Mouse (Mus musculus) cerebellum, adult 8-10 months (tissue): Measurements from ENCODE around the gene 4933427D14Rik.

Source experiments
- DNase-seq: peaks from one replicate; pipeline ENCODE4 v3.0.0; 2022

The 4933427D14Rik gene

DNA sequence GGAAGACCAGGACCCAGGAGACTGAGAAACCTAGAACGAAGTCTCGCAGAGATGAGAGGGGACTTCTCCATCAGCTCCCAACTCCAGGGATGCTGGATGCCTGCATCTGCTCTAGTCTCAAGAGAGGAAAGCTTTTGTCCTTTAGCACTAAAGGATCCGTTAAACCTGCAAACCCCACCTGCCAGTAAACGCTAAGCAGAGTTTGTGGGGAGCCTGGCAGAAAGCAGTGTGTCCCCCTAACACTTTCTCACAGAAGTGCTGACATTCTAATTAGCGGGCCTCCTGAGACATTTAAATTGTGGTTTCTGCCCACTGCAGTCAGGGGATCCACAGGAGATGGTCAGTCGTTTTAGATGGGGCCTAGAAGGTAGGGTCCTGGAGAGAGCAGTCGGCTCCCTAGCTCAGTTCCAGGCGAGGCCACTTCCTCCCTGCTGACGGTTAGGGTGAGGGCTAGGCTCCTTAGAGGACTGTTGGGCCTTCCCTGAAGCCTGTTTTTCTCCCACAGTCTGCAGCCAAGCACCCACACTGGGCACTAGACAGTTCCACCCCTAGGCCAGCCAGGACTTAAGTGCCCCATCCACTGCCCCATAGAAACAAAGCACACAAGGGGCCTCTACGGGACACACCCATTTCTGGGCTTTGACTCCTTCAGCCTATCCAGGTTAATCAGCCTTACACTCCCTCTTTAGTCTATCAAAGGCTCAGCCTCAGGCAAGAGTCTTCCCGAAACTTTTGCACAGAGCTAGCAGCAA lies 70.9 kb downstream of the 4933427D14Rik start:
- no peak for DNase-seq

DNA sequence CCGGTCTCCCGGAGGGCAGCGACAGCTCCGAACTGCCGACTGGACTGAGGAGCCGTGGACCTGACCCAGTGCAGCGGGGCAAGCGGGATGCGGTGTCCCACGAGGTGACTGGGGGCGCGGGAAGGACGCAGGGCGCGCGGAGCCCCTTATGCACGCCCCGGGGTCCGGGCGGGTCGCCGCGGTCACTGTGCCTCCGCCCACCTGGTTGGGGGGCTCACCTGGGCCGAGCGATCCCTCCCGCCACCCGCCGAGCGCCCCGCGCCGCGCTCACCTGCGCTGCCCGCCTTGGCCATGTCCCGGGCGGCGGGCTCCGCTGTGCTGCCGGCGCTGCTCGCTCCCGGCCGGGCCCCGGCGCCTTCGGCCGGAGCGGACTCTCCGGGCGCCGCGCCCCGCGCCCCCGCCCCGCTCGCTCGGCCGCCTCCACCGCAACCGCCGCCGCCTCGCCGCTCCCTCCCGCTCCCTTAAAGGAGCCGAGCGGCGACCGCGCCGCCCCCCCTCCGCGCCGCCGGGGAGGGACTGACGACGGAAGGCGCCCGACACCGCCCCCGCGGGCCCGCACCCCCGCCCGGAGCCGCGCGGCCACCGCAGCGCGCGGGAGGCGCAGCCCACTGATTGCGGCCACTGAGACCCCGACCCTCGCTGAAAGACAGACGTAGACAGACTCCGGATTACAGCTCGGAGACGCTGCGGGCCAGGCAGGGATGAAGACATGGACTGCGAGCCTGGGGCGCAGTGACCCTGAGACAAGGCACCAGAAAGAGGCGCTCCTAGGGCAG lies 71.7 kb downstream of the 4933427D14Rik start, which contains the start of gene Pitpnm3:
TSS of gene Pitpnm3 (minus strand) at position 396 of the 776 bp plus-strand sequence.
- peak; percentile 77 for DNase-seq

DNA sequence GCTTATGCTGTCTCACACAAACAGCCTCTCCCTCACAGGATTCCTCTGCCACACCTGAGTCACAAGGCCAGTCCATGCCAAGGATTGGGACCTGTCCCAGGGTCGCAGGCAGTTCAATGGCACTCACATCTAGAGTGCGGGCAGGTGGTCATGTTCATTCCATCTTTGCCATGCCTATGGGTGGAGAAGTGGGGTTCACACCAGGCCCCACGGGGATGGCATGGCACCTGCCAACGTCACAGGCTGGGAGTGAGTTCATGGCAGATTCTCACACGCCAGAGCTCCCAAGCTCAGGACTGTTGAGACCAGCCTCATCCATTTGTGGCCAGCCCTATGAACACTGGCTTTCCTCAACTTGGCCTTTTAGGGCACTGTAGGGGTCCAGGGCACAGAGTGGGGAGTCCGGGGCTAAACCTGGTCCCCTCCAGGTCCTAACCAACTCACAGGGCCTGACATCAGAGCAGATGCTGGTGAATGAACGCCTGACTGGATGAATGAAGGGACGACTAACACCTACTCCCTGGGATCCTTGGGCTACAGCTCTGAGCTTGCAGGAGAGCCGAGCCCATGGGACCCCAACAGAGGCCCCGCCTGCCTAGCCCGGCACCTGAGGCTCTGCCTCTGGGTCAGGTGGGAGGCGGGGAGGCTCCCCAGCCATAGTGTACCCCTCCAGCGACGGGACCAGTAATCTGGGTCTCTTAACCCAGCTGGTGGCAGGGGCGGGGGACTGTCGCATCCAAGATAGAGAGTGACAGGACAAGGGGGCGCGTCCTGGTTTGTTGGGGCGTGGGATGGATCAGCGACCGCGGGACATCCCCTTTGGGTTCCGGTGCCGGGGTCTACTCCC lies 72.5 kb downstream of the 4933427D14Rik start:
- DNase-seq, result peak; percentile 64

DNA sequence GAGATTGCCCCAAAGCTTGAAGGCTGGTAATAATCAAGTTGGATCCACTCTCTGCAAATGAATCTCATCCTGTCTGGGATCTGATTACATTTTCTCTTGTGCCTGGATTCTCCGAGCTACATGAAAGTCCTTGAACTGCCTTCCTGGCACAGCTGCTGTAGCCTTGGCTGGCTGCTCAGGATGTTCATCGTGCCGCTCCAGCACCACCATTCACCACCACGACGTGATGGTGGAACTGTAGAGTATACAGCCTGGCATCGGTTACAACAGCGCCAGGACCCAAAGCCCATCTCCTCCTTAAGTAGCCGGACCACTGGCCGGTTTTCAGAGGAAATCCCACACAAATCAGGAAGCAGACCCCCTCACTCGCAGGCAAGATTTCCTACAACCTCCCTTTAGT lies 74.2 kb downstream of the 4933427D14Rik start:
- no peak for DNase-seq

DNA sequence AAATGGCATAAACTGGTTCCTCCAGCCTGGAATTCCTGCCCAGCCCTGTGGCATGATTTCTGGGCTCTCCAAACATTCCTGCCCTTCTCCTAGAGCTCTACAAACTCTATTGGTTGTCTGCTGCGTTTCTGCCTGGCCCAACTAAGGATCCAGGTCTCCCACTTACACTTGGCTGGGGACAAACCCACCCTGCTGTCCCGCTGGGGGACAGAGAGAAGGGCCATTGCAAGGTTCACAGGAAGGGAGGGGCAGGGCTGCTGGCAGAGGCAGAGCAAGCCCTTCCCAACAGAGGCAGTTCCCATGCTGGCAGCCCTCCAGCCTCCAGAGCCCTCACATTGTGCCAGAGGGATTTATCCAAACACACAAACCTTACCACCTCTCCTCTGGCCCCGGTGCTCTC lies 75.0 kb downstream of the 4933427D14Rik start:
- peak; percentile 78 for DNase-seq

DNA sequence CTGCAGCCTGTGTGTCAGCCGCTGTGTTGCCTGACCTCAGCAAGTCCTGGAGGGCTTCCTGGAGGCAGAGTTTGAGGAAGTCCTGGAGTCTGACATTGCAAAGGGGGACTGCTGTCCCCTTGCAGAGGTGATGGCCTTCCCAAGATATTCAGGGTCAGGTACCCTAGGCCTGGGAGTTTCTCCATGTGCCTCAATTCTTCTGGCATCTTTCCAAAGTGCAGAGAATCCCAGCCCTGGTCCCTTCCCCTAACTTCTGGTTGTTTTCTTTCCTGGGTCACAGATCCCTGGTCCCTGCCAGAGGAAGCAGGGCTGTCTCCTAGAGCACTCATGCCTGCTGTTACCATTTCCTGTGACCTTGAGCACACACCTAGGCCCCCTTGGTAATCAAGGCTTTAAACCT lies 75.6 kb downstream of the 4933427D14Rik start:
- no peak for DNase-seq

GRCm38 (mm10) chr11:72130905-72131304 lies 76.4 kb downstream of the 4933427D14Rik start:
- DNase-seq, result no peak

- DNase-seq, result no peak
Observed at GRCm38 (mm10) chr11:72130472-72130871, 76.8 kb downstream of the 4933427D14Rik start.

DNA sequence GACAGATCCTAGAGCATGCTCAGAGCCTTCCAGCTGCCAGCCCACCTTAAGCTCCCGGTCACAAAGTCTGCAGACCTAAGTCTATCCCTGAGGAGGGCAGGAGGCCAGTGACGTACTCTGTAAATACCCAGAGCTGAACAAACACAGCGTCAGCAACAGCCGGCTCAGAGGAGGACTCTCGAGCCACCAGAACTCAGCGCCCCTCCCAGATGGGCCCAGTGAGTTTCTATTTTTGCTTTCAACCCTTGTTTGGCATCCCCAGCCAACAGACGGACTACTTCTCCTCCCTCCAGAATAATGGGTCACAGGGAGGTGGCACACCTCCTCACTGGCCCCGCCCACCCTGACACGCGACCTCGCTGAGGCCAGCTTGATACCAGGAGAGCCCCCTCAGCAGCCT lies 77.2 kb downstream of the 4933427D14Rik start:
- peak; percentile 74 for DNase-seq

DNA sequence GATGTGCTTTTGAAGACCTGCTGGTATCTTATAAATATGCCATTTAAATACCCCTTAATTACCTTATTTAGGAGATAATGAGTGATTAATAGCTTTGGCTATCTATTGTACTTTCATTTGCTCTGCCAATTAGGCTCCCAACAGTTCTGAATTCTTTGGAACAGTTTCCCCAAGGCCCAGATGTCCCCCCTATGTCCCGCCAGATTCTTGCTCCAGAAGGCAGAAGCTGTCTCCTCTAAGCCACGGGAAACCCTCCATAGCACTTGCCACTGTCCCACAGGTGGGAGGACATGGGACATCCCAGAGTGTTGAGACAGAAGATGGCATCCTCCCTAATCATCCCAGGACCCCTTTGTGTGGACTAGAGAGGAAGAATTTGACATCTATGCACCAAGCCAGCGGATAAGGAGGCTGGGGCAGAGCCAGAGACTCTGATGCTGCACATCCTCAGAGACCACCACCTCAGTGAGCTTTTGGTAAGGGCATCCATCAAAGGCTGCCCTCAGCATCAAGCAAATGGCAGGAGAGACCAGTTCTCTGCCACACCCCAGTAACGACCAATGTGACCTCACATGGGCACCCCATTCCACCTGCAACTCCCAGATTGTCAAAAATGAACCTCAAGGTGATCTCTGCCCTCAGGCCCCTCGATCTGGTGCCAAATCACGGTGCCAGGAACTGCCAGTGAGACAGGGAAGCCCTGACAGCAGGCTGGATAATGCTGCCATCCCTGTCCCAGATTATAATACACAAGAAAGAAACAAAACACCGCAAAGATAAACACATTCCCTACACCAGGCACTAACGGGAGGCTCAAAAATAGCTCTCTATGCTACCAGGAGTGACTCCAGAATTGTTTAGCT lies 78.0 kb downstream of the 4933427D14Rik start:
- peak; percentile 58 for DNase-seq

GRCm38 (mm10) chr11:72127450-72128189 lies 79.6 kb downstream of the 4933427D14Rik start:
- DNase-seq, result no peak

- DNase-seq, result peak; percentile 71
Observed at GRCm38 (mm10) chr11:72125781-72126180, 81.5 kb downstream of the 4933427D14Rik start.

- DNase-seq, result no peak
Observed at GRCm38 (mm10) chr11:72123531-72123930, 83.7 kb downstream of the 4933427D14Rik start.

- no peak for DNase-seq
Observed at GRCm38 (mm10) chr11:72120354-72120753, 86.9 kb downstream of the 4933427D14Rik start.

DNA sequence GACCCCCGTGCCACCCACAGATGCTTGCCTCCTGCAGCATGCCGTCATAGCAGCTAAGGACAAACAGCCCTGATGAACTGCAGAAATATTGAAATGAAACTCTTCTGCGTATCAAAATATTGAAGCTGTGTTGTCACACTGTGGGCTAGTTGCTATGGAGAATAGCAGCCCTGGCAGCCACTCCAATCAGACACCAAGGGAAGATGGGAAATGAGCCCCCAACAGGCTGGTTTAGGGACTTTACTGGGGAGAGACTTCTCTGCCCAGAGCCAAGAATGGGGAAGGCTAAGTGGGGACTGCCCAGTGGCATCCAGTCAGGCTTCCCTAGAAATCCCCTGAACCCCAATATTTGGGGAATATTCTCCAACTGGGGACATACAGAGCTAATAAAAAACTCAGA lies 88.6 kb downstream of the 4933427D14Rik start:
- no peak for DNase-seq

GRCm38 (mm10) chr11:72113296-72113695 lies 94.0 kb downstream of the 4933427D14Rik start:
- no peak for DNase-seq

DNA sequence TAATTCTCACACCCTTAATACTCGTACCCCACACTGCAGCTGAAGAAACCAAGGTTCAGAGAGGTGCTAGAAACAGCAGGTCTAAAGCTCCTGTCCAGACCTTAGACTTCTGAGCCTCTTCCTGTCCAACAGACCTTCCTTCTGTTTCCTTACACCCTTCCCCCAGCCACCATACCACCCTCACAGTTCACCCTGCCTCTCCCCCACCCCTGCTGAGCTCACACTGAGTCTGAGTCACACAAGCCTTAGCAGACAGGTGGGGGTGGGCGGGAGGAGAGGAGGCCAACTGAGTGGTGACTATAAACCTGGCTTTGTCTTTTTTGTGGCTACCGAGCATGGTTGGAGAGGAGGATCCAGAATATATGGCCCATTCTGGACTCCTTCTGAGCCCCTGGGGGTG lies 96.5 kb downstream of the 4933427D14Rik start:
- no peak for DNase-seq

DNA sequence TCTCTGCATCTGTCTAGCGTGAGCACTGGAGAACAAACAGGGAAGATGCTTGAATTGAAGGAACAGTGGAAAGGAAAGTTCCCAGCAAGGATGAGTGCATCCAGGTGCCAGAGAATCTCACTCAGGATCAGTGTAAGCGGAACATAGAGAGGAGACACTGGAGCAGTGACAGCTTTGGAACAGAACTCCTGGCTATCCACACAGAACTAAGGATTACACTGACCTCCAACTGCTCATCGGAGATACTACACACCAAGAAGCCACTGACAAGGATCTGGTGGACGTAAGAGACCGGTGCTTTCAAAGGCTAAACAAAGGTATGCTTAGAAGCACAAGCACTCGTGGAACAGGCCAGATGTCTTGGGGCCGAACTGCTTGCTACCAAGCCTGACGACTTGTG lies 103.0 kb downstream of the 4933427D14Rik start:
- DNase-seq, result peak; percentile 39
